Mouse (Mus musculus) stomach, embryonic 15.5 days (tissue): ENCODE measurements around the gene Nell1. TPM values are rescaled to one million over a fixed set of nuclear protein-coding genes. Genes with fewer than 3 reads are reported as not detected.

ENCODE experiments used
- ATAC-seq: fragments of 200-750 bp; cut with Nextera tagmentation; 2 replicates; pipeline ENCODE4 v1.8.0; 2017; ENCODE audit warnings: low read depth, moderate number of reproducible peaks, moderate TSS enrichment; ENCODE audit not compliant: insufficient read depth, low FRiP score
- H3K27ac ChIP-seq: fragments of 300-500 bp; sonication (generic); 2 replicates; pipeline ENCODE4 v1.5.1; 2015; ENCODE audit warnings: mild to moderate bottlenecking, inconsistent platforms
- H3K27me3 ChIP-seq: fragments of 300-500 bp; sonication (generic); replicated peaks from 2 replicates; pipeline ENCODE4 v1.6.1; 2015; ENCODE audit warnings: inconsistent platforms
- H3K36me3 ChIP-seq: fragments of 300-500 bp; sonication (generic); 2 replicates; pipeline ENCODE4 v1.6.1; 2015; ENCODE audit warnings: inconsistent platforms
- H3K4me1 ChIP-seq: fragments of 300-500 bp; sonication (generic); 2 replicates; pipeline ENCODE4 v1.6.1; 2015; ENCODE audit warnings: inconsistent platforms
- H3K4me2 ChIP-seq: fragments of 300-500 bp; sonication (generic); 2 replicates; pipeline ENCODE4 v1.6.1; 2015; ENCODE audit warnings: mild to moderate bottlenecking, inconsistent platforms
- H3K4me3 ChIP-seq: fragments of 300-500 bp; sonication (generic); replicated peaks from 2 replicates; pipeline ENCODE4 v1.5.1; 2015; ENCODE audit warnings: inconsistent platforms
- H3K9ac ChIP-seq: fragments of 300-500 bp; sonication (generic); 2 replicates; pipeline ENCODE4 v1.6.1; 2015; ENCODE audit warnings: inconsistent platforms
- H3K9me3 ChIP-seq: fragments of 300-500 bp; sonication (generic); 2 replicates; pipeline ENCODE4 v1.6.1; 2016; ENCODE audit warnings: inconsistent platforms
- WGBS: fragments of 180-500 bp; shearing (Covaris S2); methylation state at CpG from one replicate; pipeline ENCODE4 v1.1.7; 2015; 5-methylcytosine and 5-hydroxymethylcytosine counted together
- polyA plus RNA-seq: library from polyadenylated mRNA; unstranded; fragments of >200 nt; fragmentation: Nextera tagmentation; extraction: Ambion mirVana; gene quantifications from 2 replicates; pipeline ENCODE4 v1.2.1, GENCODE M21; 2015

Gene Nell1
- polyA plus RNA-seq, 1 experiment from 2014 or later = 5.1 TPM

DNA sequence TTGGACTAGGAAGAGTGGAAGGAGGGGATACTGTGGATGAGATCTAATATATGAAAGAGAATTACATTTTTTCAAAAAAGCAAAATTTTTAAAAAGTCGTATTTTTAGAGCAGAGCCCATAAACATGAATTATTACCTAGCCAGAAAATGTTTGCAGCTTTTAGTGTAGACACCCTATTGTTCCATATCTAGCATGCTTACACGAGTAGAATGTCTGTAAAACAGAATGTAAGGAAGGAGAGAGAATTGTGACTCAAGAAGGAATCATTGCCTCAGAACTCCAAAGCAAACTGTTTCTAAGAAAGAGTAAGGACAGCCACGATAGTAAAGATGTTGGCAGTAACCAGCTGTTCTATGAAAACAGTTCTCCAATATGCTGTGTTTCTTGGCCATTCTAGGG, 624.2 kb downstream of the Nell1 start, which contains the start of gene 4933405O20Rik:
TSS of gene 4933405O20Rik (plus strand) at position 301 of the 400 bp plus-strand sequence.
- WGBS = 80% methylated on average over 3 of the region's 3 CpGs
- no peak for ATAC-seq

DNA sequence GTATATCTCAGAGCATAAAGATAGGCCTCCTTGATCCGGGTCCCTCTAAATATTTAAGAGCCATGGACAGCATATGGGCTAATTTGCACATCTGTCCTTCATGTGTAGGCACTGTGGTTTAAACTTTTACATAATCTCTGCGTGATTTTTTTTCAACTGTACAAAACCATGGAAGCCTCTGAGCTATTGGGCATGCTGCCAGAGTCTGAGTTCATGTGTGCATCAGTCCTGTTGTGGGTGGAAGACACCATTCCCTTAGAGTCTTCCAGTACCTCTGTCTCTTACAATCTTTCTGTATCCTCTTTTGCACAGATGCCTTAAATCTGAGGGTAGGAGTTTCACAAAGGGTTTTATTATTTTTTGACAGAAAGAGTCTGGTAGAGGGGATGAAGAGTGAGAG, 639.4 kb downstream of the Nell1 start:
- H3K9me3 ChIP-seq = no peaks in the 10 kb centered on the region
- H3K4me1 ChIP-seq = no peaks in the 10 kb centered on the region
- H3K9ac ChIP-seq = no peak overlapping the region
- H3K36me3 ChIP-seq = no peaks in the 10 kb centered on the region
- H3K27me3 ChIP-seq = no peaks in the 10 kb centered on the region
- no peak overlapping the region for H3K27ac ChIP-seq
- no peak overlapping the region for H3K4me3 ChIP-seq
- WGBS = 51% methylated on average over 2 of the region's 2 CpGs
- no peak for ATAC-seq
- no peak overlapping the region for H3K4me2 ChIP-seq

More for the DNA sequence above, 624.2 kb downstream of the Nell1 start, which contains the start of gene 4933405O20Rik:
- no peaks in the 10 kb centered on the region for H3K36me3 ChIP-seq
- H3K27ac ChIP-seq = no peak within 1 kb of the TSS
- no peak within 1 kb of the TSS for H3K9ac ChIP-seq
- H3K4me1 ChIP-seq = no peaks in the 10 kb centered on the region
- no peak within 1 kb of the TSS for H3K4me3 ChIP-seq
- no peaks in the 10 kb centered on the region for H3K9me3 ChIP-seq
- no peak within 1 kb of the TSS for H3K4me2 ChIP-seq
- H3K27me3 ChIP-seq = no peaks in the 10 kb centered on the region

DNA sequence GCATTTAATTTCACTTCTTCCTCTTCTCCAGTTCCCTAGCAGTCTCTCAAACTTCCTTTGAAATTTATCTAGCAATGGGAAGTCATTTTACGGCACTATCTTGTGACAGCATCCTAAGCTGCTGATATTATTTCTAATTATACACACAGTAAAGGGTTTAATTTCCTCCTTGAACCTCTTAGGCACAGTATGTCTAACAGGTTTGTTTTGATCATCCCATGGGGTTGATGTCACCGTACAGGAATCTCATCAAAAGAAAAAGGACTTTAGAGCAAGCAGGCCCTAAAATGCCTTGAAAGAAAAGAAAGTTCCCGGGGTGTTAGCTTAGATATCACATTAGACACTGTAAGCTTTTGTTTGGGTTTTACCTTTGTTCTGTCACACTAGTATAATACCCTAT, 654.5 kb downstream of the Nell1 start:
- no peaks in the 10 kb centered on the region for H3K27me3 ChIP-seq
- H3K4me1 ChIP-seq = no peaks in the 10 kb centered on the region
- no peak for ATAC-seq
- H3K27ac ChIP-seq = no peak overlapping the region
- H3K9me3 ChIP-seq = no peaks in the 10 kb centered on the region
- WGBS = 55% methylated on average over 3 of the region's 3 CpGs
- no peak overlapping the region for H3K4me3 ChIP-seq
- no peaks in the 10 kb centered on the region for H3K36me3 ChIP-seq
- no peak overlapping the region for H3K9ac ChIP-seq
- no peak overlapping the region for H3K4me2 ChIP-seq

DNA sequence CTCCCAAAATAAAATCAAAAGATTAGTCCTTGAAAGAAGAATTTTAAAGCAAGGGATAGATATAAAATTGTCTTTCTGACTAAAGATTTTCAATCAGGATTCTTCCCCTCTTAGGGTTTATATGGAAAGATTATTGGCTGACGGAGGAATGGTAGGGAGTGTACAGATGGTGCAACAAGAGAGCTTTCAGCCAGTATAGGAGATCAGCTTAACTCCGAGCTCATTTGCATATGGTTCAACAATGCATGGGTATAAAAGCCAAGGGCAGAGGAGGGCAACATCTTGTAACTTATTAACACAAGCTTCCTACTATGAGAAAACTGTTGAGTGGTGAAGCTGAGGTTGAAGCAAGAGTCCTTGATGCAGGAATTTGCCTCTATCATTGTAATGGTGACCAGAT, 658.5 kb downstream of the Nell1 start:
- H3K9ac ChIP-seq = no peak overlapping the region
- no peak for ATAC-seq

DNA sequence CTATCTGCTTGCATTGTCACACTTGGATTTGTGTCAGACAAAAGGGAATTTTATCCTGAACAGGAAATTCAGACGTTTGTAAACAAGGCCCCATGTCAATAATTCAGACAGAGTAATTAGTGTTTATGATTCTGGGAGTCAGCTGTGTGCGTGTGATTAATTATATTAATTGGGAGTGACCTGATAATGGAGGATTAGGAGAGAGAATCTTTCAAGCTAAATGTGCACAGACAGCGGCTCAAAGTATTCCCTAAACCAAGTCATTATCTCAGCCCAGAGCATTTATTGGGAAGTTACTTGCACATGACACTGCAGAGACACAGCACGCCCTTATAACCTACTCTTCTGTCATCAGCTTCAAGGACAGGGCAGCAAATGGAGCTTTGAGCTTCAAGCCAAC, 697.6 kb downstream of the Nell1 start:
- Histone ChIP-seq H3K4me1 (no peaks in the 10 kb centered on the region), H3K9me3 (no peaks in the 10 kb centered on the region), H3K9ac (no peak overlapping the region), H3K4me2 (no peak overlapping the region), H3K27ac (no peak overlapping the region), H3K36me3 (no peaks in the 10 kb centered on the region), H3K4me3 (no peak overlapping the region), H3K27me3 (no peaks in the 10 kb centered on the region)
- 60% methylated on average over 4 of the region's 4 CpGs for WGBS
- no peak for ATAC-seq

More for the DNA sequence above, 658.5 kb downstream of the Nell1 start:
- 75% methylated on average over 2 of the region's 2 CpGs for WGBS
- no peaks in the 10 kb centered on the region for H3K36me3 ChIP-seq
- H3K4me1 ChIP-seq = no peaks in the 10 kb centered on the region
- no peak overlapping the region for H3K4me3 ChIP-seq
- H3K27ac ChIP-seq = no peak overlapping the region
- H3K9me3 ChIP-seq = no peaks in the 10 kb centered on the region
- H3K4me2 ChIP-seq = no peak overlapping the region
- H3K27me3 ChIP-seq = no peaks in the 10 kb centered on the region

DNA sequence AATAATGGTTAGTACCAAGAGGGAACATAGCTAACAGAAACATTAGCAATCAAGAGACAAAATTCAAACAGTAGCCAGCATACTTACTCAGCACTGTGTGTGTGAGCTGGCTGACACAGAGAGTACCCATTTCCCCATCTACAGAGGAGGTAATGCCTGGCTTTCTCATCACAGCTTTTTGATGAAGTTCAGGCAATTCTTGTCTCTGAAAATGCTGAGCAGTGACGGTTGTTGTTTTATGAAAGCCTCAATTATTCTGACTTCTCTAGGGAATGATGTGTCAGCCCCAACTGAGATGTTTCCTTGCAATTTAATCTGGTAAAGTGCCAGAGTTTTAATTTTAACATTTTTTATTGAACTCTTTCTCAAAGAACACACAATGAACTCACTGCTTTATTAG, 700.8 kb downstream of the Nell1 start:
- Histone ChIP-seq H3K9ac (no peak overlapping the region), H3K4me2 (no peak overlapping the region), H3K27ac (no peak overlapping the region), H3K36me3 (no peaks in the 10 kb centered on the region), H3K4me3 (no peak overlapping the region), H3K27me3 (no peaks in the 10 kb centered on the region), H3K4me1 (no peaks in the 10 kb centered on the region), H3K9me3 (no peaks in the 10 kb centered on the region)
- ATAC-seq = no peak
- WGBS = 65% methylated on average over 1 of the region's 1 CpGs

DNA sequence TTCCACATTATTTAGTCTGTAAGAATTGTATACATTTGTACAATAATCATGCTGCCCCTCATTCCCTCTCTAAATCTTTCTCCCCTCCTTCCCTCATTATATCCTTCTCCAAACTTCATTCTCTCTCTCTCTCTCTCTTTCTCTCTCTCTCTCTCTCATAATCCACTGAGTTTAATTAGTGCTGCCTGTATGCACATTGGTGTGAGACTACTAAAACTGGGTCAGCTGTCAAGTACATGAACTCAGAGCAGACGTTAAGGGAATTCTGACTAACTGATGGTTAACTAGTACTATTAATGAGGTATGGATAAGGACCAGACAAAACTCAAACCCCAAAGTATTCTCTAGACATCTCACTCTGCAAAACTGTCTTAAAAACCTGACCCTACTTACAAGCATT, 702.8 kb downstream of the Nell1 start:
- Histone ChIP-seq H3K27me3 (no peaks in the 10 kb centered on the region), H3K9ac (no peak overlapping the region), H3K4me3 (no peak overlapping the region), H3K9me3 (no peaks in the 10 kb centered on the region), H3K4me1 (no peaks in the 10 kb centered on the region), H3K4me2 (no peak overlapping the region), H3K27ac (no peak overlapping the region), H3K36me3 (no peaks in the 10 kb centered on the region)
- 71% methylated on average over 1 of the region's 1 CpGs for WGBS
- no peak for ATAC-seq

DNA sequence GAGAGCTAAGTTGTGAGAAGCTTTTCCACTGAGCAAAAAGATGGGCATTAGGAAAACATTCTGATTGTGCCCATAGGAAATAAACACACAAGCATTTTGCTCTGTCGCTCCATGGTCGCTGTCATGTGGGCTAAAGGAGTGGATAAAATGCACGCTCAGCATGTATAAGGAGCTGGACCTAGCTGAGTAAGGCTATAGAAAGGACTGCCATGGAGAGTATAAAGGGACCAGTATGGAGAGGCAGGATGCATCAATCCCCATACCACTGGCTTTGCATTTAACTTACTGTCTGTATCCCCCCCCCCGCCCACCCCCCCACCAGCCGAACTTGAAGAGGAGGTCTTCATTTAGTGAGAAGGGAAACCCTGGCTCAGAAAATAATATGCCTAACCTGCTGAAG, 711.7 kb downstream of the Nell1 start:
- Histone ChIP-seq H3K4me2 (no peak overlapping the region), H3K36me3 (no peaks in the 10 kb centered on the region), H3K4me1 (no peaks in the 10 kb centered on the region), H3K9ac (no peak overlapping the region), H3K27me3 (no peaks in the 10 kb centered on the region), H3K9me3 (no peaks in the 10 kb centered on the region), H3K27ac (no peak overlapping the region), H3K4me3 (no peak overlapping the region)
- no peak for ATAC-seq
- WGBS = 81% methylated on average over 5 of the region's 5 CpGs

DNA sequence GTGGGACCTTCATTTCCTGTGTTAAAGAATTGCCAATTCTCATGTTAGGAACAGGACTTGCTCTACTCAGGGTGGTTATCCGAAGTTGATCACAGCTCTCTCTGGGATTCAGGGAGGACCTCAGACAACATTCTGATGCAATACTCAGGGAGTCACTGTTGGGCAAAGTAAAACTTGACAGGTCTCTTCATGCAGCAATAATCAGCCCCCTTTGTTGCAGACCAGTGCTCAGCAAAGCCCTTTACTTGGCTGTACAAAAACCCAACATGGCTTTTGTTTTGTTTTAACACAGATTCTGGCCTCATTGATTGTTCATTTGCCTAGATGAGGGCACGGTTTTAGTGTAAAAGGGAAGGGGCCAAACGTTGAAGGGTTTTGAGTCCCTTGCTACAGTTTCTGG, 750.5 kb downstream of the Nell1 start:
- 66% methylated on average over 3 of the region's 3 CpGs for WGBS
- H3K36me3 ChIP-seq = no peaks in the 10 kb centered on the region
- ATAC-seq = no peak
- no peak overlapping the region for H3K4me2 ChIP-seq
- H3K27ac ChIP-seq = no peak overlapping the region
- H3K4me1 ChIP-seq = no peaks in the 10 kb centered on the region
- no peak overlapping the region for H3K9ac ChIP-seq
- H3K27me3 ChIP-seq = no peaks in the 10 kb centered on the region
- H3K4me3 ChIP-seq = no peak overlapping the region
- no peaks in the 10 kb centered on the region for H3K9me3 ChIP-seq

DNA sequence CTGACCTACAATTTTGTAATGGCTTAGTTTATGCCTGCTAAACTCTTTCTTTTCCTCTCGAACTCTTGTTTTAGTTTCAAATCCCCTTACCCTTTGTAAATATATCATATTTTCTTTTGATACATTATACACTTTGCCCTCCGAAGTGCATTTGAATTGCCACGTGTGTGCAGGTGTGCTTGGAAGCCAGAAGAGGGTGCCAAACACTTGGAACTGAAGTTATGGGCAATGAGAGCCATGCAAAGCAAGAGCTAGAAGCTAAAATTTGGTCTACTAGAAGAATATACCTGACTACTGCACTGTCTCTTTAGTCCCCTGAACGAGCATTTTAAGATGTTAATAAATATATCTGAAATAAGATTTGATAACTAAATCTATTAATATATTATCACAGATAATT, 756.3 kb downstream of the Nell1 start:
- Histone ChIP-seq H3K36me3 (no peaks in the 10 kb centered on the region), H3K4me3 (no peak overlapping the region), H3K27ac (no peak overlapping the region), H3K4me1 (no peaks in the 10 kb centered on the region), H3K27me3 (no peaks in the 10 kb centered on the region), H3K4me2 (no peak overlapping the region), H3K9me3 (no peaks in the 10 kb centered on the region), H3K9ac (no peak overlapping the region)
- 53% methylated on average over 4 of the region's 4 CpGs for WGBS
- ATAC-seq = no peak

DNA sequence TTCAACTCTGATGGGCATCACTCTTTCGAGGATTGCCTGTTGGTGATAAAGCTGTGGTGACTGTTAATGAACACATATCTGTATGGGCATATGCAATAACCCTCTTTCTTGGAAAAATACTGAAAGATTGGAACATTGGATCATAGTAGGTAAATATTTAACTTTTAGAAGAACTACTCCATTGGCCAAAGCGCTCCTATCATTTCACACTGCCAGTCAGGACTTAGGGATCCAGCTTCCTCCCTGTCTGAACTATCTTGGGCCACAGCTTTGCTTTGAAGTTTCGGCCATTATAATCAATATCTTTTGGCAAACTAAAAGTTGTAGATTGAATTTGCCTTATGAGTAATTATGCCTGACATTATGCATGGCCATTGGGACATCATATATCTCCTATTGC, 780.9 kb downstream of the Nell1 start:
- H3K27me3 ChIP-seq = no peaks in the 10 kb centered on the region
- H3K27ac ChIP-seq = no peak overlapping the region
- H3K9ac ChIP-seq = no peak overlapping the region
- no peaks in the 10 kb centered on the region for H3K36me3 ChIP-seq
- no peak overlapping the region for H3K4me3 ChIP-seq
- no peaks in the 10 kb centered on the region for H3K9me3 ChIP-seq
- ATAC-seq = no peak
- H3K4me2 ChIP-seq = no peak overlapping the region
- WGBS = 77% methylated on average over 3 of the region's 3 CpGs
- no peaks in the 10 kb centered on the region for H3K4me1 ChIP-seq

DNA sequence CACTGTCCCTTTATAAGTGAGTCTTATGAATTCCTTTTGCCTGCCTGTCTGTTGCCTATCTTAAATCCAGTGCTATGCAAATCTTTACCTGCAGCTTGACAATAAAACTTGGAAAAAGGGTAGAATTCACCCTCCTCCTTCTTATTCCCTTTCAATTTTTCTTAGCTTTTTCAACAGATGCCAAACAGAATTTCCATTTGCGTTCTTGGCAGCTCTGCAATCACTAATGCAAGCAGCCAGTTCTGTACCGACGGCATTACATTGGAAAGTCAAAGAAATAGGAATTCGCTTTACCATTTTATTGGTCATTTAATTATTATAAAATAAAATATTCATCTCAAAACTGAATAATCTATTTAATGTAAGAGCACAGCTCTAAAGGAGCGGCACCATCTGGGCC, 781.7 kb downstream of the Nell1 start:
- Histone ChIP-seq H3K36me3 (no peaks in the 10 kb centered on the region), H3K4me2 (no peak overlapping the region), H3K27ac (no peak overlapping the region), H3K4me1 (no peaks in the 10 kb centered on the region), H3K9ac (no peak overlapping the region), H3K27me3 (no peaks in the 10 kb centered on the region), H3K9me3 (no peaks in the 10 kb centered on the region), H3K4me3 (no peak overlapping the region)
- 68% methylated on average over 5 of the region's 5 CpGs for WGBS
- no peak for ATAC-seq

DNA sequence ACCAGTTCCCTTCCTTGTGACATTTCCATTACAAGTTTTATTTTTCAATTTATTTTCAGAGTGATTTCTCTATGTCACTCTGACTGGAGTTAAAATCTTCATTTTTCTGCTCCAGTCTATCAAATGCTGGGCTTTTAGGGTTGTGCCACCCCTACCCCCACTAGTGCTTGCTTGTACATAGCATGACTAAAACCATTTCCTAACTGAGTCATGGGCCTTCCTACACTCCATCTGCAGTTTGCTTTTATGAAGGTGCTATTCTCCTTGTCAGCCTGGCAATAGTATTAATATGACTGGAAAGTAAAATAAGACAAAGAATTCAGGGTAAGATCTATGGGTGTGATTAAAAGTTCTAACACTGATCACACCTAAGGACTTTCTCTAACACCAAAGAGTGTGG, 798.9 kb downstream of the Nell1 start:
- Histone ChIP-seq H3K4me1 (no peaks in the 10 kb centered on the region), H3K9me3 (no peaks in the 10 kb centered on the region), H3K9ac (no peak overlapping the region), H3K4me2 (no peak overlapping the region), H3K27ac (no peak overlapping the region), H3K4me3 (no peak overlapping the region), H3K27me3 (no peaks in the 10 kb centered on the region), H3K36me3 (no peaks in the 10 kb centered on the region)
- ATAC-seq = no peak
